In genomic region chr4:45521705-45522582, GRCm38 (mm10) we compare ENCODE assay signal across 11 mouse cellular contexts. TPM values are rescaled to one million over a fixed set of nuclear protein-coding genes. Genes with fewer than 3 reads are reported as not detected.
DNase-seq lines count a peak whose midpoint lies in the region; ATAC-seq lines count a peak whose summit lies in the region.
"Had no signal": no experiment of that assay in that cellular context is flagged by ENCODE, and none has a peak within 500 bp of the region (broad histone marks: within the 10 kb centered on the region; RNA-seq: fewer than 3 reads in every experiment).

No protein-coding gene starts in this region.

- no peaks in the 10 kb centered on the region for H3K9me3 ChIP-seq in heart, embryonic 13.5 days
- H3K9me3 ChIP-seq: forebrain, embryonic 15.5 days; megakaryocyte, embryonic 14.5 days had no signal

- H3K27me3 ChIP-seq in heart, embryonic 13.5 days (replicated peaks), result no peaks in the 10 kb centered on the region
- H3K27me3 ChIP-seq: forebrain, embryonic 15.5 days had no signal

- peaks cover 24% of the 10 kb centered on the region for H3K36me3 ChIP-seq in heart, embryonic 13.5 days
- H3K36me3 ChIP-seq: forebrain, embryonic 15.5 days had no signal

- H3K4me1 ChIP-seq in heart, embryonic 13.5 days, result peaks cover 90% of the 10 kb centered on the region

- intact Hi-C loops in heart, postnatal 14 days (cut with DNase I), result no loop called here

- no peak overlapping the region for H3K27ac ChIP-seq in heart, embryonic 13.5 days (replicated peaks)
- H3K27ac ChIP-seq: forebrain, embryonic 15.5 days had no signal

- DNase-seq in heart, postnatal 14 days, result no peak
- peak; percentile 66 for DNase-seq in c-Kit-positive CD71-positive TER-119-negative erythroid progenitor cells, embryonic 14.5 days (ENCODE audit: low read depth)
- DNase-seq in kidney, postnatal 10 days, result peak; percentile 46
- no peak for DNase-seq in left cerebral cortex, adult 18-20 months (ENCODE audit: low spot score in 2 of 2)
- DNase-seq in thymus, postnatal 36 days, result no peak
- DNase-seq in right cerebral cortex, postnatal 4 days, result no peak

- WGBS in heart, embryonic 13.5 days, result 46% methylated on average over 9 of the region's 9 CpGs

- 0 out of 2 replicates have a peak overlapping the region, but pooled peaks have one; percentile 3 for H3K4me2 ChIP-seq in heart, embryonic 13.5 days
- H3K4me2 ChIP-seq: forebrain, embryonic 15.5 days had no signal

- peak overlapping the region; percentile 61; the same call in 1 of the 2 replicates for H3K9ac ChIP-seq in heart, embryonic 13.5 days
- H3K9ac ChIP-seq: forebrain, embryonic 15.5 days had no signal

- no peak overlapping the region for H3K4me3 ChIP-seq in heart, embryonic 13.5 days
- H3K4me3 ChIP-seq: forebrain, embryonic 15.5 days; megakaryocyte, embryonic 14.5 days; myocyte had no signal

- ATAC-seq in heart, embryonic 13.5 days (ENCODE audit: extremely low read depth, insufficient number of reproducible peaks, low FRiP score, low TSS enrichment), result no peak
- peak; percentile 81 for ATAC-seq in megakaryocyte progenitor cell, adult 5-6 weeks (replicated peaks; ENCODE audit: poor library complexity)
- ATAC-seq: forebrain, embryonic 15.5 days had no signal

RNA-seq across cellular contexts. Expression of gene Shb, which starts 10.3 kb away (rescaled TPM):
- 8.6 and 8.8 TPM in 2 replicates for polyA plus RNA-seq in heart, embryonic 13.5 days (2015; fragmentation: Nextera tagmentation; extraction: Ambion mirVana)
- 10 to 100 TPM; 29.7 to 46.1 TPM for total RNA-seq in heart, postnatal 14 days (2021)
- total RNA-seq in megakaryocyte progenitor cell, adult 5-6 weeks (2015), result 1.5 TPM in 2 replicates
- total RNA-seq in megakaryocyte progenitor cell, adult 5-6 weeks (2017), result 2.0 and 2.8 TPM in 2 replicates
- 10 to 100 TPM in 1 of 2 experiments, 1 to 10 TPM in 1; 8.3 to 12.9 TPM for total RNA-seq in left cerebral cortex, adult 18-20 months (2021)

Comparison
In these comparisons a context has a peak if more than half of its experiments do, and no peak if none do; other contexts are left out.
1. DNase-seq: peak in c-Kit-positive CD71-positive TER-119-negative erythroid progenitor cells, embryonic 14.5 days (single experiment) and kidney, postnatal 10 days (single experiment); none in heart, postnatal 14 days (0 of 2), left cerebral cortex, adult 18-20 months (0 of 2), thymus, postnatal 36 days (0 of 2) and right cerebral cortex, postnatal 4 days (single experiment).